Mouse (Mus musculus) frontal cortex, adult (tissue): ENCODE data around the gene Arel1.

Source experiments
- ATAC-seq: cut with Nextera tagmentation; 2 replicates; pipeline ENCODE4 v1.9.2; 2017; ENCODE audit warnings: mild to moderate bottlenecking, moderate library complexity, mixed read lengths; ENCODE audit not compliant: low TSS enrichment

Arel1 gene

GRCm38 (mm10) chr12:84948584-84949285 lies 22.0 kb downstream of the Arel1 start:
- ATAC-seq: no peak

DNA sequence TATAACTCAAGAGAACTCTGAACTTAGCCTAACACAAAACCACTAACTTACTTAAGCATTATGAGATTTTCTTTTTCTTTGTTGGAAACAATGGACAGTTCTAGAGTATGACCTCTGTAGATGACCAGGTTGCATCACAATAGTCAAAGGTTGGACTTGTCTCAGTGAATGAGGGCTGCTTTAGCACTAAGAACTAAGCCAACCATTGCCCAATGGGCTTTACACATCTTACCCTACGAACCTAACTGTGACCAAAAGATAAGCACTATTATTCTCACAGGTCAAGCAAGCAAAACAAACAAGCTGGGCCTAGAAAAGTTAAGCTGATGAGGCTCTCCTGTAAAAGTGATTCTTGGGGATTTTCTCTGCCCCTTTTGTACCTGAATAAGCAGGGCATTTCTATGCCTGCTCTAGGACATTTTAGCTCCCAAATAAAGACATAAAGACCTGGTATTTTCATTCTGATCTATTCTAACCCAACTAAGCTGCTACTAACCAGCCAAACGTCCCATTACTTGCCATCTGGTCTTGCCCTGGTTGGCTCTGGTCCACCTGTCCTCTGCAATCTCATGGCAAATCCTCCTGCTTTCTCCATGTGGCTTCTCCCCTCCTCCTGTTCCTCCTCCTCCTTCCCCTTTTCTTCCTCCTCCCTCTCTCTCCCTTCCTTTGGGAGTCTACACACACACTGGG lies 22.7 kb downstream of the Arel1 start:
- ATAC-seq: no peak

- ATAC-seq: no peak
Observed at GRCm38 (mm10) chr12:84944813-84945553, 25.7 kb downstream of the Arel1 start.

- ATAC-seq: no peak
Observed at GRCm38 (mm10) chr12:84944150-84944812, 26.4 kb downstream of the Arel1 start.

DNA sequence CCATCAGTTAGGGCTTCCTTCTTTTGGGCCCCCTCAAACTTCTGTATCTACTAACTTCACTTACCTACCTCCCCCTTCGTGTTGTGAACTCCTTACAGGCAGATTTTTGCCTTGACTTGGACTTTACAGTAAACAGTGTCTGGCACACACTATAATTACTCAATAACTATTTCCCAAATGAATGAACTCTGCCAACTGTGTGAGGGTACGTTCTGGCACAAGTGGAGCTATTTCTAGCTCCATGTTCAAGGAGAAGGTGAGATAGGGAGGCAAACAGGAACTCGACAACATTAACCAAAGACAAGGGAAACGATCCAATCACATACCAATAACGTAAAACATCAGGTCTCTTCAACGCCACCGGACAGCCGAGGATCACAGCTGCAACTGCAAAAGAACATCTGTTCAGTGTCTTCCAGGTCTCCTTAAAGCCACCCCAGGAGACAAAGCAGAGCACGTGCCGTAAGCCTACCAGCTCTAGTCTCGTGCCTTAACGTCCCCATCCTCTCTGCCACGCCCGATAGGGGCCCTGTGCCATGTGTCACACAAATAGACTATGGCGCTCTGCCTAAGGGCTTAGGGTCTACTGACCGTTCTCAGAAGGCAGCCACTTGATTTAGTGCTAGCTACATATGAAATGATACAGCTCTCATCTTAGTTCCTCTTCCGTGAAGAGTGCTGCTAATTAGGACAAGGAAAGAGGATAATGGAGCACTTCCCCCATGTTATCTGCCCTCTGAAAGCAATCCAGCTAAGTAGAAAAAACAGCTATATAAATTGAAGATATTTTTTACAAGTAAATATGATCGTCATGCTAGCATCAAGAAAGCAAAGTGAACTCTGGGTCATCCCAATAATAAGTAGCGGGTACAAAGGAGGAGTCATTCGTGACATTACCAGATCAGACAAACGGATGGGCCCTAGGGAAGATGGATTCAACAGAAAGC lies 27.4 kb downstream of the Arel1 start:
- no peak for ATAC-seq

DNA sequence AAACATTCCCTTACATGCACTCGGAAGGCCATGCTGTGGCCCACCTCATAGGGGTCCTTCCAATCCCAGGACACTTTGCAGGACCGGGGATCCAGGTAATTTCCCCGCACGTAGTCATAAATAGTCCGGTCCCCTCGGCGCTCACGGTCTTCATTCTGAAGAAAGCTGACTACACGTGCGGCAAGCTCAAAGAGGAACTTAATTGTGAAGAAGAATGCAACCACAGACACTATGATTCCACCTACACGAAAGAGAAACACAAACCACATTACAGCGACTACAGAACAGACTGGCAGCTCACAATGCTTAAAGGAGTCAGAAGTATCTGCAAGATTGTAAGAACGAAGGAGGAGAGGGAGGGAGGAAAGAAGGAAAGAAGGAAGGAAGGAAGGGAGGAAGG lies 29.0 kb downstream of the Arel1 start:
- no peak for ATAC-seq

DNA sequence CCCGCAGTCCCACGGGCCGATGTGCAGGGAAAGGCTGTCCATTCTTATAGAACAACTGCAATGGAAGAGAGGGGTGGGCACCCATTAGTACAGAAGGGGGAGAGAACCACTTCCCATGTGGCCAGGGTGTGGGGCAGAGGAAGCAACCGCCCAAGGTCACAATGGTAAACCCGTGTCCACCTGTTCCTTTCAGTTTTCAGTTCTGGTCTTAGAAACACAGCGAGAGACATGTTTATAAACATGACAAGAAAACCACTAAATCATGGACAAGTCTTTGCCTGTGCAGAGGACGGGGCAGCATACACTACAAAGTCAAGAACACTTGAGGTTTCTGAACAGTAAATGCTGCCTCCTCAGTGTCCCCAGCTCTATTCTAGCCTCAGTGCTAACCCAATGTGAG lies 30.4 kb downstream of the Arel1 start:
- no peak for ATAC-seq

DNA sequence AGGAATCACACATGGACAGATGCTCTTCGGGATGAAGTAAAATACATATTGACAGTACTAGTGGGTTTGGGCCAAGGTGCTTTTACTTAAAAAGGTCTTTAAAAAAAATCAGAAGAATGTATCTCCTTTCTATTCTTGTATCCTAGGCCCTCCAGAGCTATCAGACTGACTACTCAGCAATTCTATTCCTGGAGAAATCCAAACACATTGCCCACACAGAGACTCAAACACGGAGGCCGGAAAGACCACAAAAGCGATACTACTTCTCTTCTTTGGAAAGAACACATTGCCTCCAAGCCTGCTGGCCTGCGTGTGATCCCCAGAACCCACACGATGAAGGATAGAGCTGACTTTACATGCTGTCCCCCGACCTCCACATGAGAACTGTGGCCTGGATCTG lies 31.6 kb downstream of the Arel1 start:
- peak; percentile 81 for ATAC-seq

DNA sequence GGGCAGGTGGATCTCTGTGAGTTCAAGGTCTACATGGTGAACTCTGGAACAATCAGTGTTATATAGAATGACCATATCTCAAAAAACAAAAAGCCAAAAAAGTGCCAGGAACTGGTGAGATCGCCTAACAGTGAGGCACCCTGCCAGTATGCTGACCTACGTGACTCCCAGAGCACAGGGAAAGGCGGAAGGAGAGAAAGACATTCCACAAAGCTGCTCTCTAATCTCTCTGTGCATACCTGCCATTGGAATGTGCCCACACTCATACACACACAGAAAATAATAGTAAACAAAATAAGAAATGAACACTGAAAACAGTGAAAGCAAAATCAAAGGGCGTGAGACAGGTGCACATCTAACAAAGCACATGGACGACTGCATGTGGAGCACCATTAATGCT lies 35.4 kb downstream of the Arel1 start:
- ATAC-seq: no peak

GRCm38 (mm10) chr12:84932210-84932609 lies 38.5 kb downstream of the Arel1 start:
- ATAC-seq: no peak

- ATAC-seq: no peak
Observed at GRCm38 (mm10) chr12:84926542-84926941, 44.2 kb downstream of the Arel1 start.

- peak; percentile 69 for ATAC-seq
Observed at GRCm38 (mm10) chr12:84924324-84924723, 46.4 kb downstream of the Arel1 start.

GRCm38 (mm10) chr12:84921881-84922419 lies 48.8 kb downstream of the Arel1 start:
- no peak for ATAC-seq

- ATAC-seq: no peak
Observed at GRCm38 (mm10) chr12:84918809-84919208, 51.9 kb downstream of the Arel1 start.

GRCm38 (mm10) chr12:84917799-84918198 lies 52.9 kb downstream of the Arel1 start:
- no peak for ATAC-seq

DNA sequence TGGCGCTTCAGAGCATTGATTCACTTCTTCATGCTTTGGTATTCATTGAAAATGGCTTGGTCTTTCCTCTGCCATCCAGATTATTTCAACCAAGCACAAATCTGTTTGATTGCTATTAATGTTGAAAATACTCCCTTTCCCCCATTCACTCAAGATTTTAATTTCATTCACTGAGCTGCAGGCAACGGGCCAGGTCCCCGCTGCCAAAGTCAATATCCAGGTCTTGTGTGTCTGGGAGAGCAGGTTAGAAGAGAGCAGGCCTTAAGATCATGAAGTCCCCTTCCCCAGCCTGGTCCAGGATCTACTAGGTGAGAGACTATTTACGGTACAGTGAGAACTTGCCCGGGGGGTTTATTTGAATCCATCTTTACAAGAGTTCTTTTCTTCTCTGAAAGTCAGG lies 55.7 kb downstream of the Arel1 start:
- no peak for ATAC-seq

DNA sequence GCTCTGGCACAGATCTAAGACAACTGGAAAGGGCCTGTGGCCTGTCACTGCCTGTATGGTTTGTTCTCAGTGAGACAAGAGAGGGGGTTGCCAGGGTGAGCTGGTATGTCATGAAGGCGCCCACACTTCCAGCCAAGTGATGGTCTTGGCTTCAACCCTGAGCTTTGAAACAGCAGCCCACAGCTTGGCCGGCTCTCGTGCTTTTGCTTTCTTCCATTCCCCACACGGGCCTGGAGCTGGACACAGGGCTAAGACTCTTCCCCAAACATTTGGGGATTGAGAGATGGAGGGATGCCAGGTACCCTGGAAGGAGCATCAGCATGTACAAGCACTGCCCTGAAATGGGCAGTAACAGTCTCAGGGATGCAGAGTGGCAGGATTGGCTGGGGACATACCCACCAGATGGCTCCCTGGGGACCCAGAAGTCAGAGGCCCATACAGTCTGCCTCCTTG lies 58.0 kb downstream of the Arel1 start:
- no peak for ATAC-seq

DNA sequence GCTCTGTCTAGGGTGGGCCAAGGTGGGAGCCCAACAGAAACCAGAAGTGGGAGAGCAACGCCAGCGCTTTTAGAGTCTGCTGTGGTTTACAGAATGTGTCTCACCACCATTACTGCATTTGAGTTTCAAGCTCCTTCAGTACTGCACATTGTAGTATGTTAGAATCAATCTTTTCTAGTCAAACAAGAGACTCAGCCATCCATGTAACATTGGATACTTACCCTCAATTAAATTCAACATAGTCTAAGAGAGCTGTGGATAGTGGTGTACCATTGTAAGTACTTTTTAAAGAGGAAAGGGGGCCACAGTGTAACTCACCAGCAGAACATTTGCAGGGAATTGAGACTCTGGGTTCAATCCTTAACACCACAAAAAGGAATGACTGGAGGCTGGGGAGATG lies 59.1 kb downstream of the Arel1 start:
- no peak for ATAC-seq

DNA sequence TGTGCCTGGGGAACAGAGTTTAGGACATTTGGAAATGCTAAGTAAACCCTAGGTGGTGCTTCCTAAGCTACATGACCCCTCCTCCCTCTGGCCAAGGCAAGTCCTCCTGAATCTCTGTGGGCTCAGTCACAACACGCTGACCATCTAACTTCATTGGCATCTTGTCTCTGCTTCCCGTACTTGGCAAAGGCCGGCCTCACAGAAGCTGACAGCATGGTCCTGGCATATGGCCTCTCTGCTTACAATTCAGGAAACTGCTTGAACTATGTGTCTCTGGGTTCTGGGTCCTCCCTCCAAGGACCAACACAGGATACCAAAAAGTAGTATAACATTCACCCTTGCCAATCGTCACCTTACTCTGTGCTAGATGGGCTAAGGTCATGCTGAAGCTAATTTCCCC lies 60.6 kb downstream of the Arel1 start:
- no peak for ATAC-seq

GRCm38 (mm10) chr12:84907627-84908480 lies 62.8 kb downstream of the Arel1 start:
- peak; percentile 33 for ATAC-seq
